Mouse (Mus musculus) spleen, postnatal 14 days (tissue): ENCODE data around the gene Ilf3.
A peak's percentile ranks its signal among the peaks of the same experiment; 100 is the strongest.
"Not testable (repeated sequence)": the region's sequence is repeated elsewhere in the genome, so short reads cannot be mapped to it uniquely, and the experiment has no call there.

ENCODE experiments used
- DNase-seq, 2 experiments: peaks; one replicate each; pipeline ENCODE4 v3.0.0; 2021 to 2022; ENCODE audit warnings: low spot score in 2 of 2

Gene Ilf3

DNA sequence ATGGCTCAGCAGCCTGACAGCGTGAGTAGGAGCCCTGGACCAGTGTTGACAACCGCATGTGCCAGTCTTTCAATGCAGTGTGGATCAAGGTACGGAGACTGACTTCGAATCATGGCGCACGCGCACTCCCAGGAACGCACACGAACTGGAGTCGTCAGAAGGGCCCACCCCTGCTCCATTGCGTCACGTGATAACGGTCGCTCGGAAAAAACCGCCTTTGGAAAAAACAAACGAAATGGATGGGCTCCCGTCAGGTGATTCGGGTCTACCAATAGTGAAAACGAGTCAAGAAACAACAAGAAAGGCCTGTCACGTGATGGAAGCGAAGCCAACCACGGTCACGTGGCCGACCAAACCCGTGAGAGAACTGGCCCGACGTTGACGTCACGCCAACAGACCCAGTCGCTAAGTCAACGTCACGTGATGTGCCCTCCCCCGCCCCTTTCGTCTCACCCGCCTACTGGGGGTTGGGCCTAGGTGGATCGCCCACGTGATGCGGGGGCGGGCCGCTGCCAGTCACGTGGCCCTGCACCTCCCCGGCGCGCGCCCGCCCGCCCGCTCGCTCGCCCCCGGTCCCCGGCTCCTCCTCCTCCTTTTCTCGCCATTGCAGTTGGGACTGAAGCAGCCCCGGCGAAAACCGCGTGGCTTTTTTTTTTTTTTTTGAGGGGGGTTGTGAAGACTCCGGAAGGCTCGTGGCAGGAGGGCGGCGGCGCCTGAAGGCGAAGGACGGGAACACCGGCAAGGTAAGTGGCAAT, at the start of gene Ilf3:
Gene Ilf3, plus strand, starts transcription at position 515 of the 755 bp plus-strand sequence.
- peak; percentile 97 to 99 for DNase-seq

DNA sequence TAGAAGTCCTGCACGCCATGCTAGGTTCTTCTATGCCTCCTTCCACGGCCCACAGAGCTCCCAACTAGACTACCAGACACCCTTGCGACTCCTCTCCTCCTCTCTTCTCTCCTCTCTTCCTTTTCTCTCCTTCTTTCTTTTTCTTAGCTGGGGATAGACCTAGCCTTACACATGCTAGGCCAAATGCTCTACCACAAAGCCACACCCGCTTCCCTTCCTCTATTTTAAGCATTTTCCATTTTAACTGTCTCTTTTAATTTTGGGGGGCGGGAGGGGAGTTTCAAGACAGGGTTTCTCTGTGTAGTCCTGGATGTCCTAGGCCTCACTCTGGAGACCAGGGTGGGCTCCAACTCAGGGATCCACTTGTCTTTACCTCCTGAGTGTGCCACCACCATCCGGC, 48.9 kb upstream of the Ilf3 start:
- no peak for DNase-seq

DNA sequence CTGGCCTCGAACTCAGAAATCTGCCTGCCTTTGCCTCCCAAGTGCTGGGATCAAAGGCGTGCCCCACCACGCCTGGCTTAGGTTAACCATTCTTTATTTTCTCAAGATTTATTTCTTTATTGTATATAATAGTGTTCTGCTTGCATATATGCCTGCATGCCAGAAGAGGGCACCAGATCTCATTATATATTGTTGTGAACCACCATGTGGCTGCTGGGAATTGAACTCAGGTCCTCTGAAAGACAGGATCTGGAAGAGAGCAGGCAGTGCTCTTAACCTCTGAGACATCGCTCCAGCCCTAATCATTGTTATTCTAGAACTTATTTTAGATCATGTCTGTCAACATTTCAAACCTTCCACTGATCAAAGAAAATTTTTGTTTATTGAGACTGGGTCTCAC, 48.2 kb upstream of the Ilf3 start:
- DNase-seq, result no peak

DNA sequence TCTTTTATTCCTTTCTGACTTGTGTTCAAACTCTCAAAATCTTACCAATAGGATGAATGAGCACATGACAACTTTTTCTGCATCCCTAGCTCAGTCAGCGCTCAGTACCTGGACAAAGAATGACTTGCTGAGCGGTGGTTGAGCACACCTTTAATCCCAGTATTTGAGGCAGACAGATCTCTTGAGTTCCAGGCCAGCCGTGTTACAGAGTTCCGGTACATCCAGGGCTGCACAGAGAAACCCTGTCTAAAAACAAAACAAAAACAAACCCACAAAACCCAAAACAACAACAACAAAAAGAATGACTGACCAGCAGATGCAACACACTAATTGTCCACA, 47.4 kb upstream of the Ilf3 start:
- DNase-seq, result no peak

DNA sequence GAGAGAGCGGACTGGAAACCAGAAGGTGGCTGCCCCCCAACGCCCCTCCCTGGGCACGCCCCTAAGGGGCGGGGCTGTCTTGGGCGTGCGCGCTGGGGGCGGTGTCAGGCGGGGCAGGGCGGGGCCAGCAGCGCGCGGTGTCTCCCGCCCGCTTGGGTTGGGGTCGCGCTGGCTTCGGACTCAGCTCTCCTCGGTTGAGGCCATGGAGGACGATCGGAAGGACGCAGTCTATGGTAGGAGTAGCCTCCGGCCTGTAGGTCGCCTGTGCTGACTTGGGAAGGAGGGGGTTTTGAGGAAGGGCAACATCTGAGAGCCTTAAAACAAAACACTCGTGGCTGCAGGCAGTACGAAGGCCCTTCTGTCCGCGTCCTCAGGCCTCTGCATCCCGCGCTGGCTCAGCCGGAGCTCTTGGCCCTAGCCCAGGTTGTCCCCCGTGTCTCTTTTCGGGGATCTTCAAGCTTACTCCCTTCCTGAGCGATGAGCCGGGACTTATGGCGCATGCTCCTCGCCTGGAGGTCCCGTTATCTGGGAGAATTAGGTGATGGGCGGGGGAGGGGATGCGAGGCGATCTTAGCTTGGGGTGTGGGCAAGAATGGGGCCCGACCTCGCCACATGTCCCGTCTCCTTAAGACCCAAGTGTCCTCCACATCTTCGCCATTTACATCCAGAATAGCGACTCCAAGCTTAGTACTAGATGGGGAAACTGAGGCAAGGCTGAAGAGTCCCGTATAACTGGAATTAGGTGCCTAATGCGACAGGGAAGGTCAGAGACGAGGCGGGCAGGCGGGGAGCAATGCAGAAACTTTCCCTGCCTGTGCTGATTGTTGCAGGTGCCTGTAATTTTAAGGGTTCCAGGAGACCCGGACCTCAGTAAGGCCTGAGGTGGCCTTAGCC, 46.8 kb upstream of the Ilf3 start, which contains the start of gene Slc44a2:
Gene Slc44a2, plus strand, starts transcription at position 80 of the 894 bp plus-strand sequence.
- DNase-seq, result peak; percentile 84 to 87

DNA sequence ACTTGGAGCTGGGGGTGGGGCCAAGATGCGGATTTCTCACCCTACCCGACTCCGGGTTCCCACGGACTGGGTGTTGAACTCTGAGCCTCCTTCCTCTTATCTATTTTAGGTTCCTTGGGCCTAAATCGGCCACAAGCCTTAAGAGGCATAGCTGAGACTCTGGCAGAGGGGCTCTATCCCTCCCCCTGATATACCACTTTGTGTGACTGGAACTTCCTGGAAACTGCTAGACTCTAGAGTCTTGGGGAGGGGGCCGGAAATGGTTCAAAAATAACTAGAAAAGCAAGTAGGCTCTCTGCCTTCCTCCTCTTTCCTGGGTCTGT, 46.2 kb upstream of the Ilf3 start:
- peak; percentile 42 to 59 for DNase-seq

DNA sequence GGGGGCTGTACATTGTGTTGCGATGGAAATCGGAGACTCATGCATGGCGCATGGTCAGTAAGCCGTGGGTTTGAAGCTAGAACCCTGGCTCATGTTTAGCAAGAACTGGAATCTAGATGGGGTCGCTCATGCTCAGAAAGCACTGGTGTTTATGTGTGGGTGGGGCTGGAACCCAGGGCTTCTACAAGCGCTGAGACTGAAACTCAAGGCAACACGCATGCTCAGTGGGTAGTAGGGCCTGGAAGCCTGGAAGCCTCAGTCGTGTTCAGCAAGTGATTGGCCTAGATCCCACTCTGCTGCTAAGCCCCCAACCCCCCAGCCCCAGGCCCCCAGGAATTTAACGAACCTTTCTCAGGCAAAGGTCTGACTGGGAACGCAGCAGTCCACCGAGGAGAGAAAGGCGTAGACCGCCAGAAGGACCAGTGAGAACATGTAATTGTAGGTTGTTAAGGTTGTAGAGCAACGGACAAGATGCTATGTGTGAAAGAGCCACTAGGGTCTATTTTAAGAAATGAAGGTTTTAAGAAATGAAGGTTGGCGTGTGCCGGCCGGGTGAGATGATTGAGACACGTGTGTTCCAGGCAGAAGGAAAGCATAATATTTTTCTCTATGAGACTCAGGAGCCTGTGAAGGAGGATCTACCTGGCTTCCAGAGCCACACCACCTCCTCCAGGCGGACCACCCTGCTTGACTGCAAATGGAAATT, 45.3 kb upstream of the Ilf3 start:
- no peak for DNase-seq

DNA sequence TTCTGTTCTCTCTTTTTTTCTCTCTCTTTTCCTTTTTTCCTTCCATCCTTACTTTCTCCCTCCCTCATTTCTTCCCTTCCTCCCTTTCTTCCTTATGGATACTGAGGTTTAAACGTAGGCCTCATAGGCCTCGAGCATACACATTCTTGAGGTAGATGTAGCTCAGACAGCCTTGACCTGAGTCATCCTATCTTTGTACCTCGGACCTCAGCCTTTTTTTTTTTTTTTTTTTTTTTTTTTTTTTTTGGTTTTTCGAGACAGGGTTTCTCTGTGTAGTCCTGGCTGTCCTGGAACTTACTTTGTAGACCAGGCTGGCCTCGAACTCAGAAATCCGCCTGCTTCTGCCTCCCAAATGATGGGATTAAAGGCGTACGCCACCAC, 44.8 kb upstream of the Ilf3 start:
- not testable (repeated sequence) for DNase-seq

DNA sequence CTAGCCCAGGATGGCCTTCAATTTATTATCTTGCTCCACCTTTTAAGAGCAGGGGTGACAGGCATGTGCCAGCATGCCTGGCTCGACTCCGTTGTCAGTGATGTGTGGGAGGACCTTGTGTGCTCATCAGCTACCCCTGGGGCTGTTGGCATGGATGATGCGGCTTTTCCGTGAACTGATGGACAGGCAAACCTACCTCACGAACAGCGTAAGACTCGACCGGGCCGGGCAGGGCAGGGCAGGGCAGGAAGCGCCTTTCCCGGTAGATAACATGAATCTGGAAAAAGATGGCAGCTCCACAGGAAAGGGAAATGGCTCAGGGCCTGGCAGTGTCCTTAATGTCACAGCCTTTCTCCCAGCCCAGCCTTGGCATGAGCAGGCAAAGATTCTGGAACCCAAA, 43.4 kb upstream of the Ilf3 start:
- no peak for DNase-seq

DNA sequence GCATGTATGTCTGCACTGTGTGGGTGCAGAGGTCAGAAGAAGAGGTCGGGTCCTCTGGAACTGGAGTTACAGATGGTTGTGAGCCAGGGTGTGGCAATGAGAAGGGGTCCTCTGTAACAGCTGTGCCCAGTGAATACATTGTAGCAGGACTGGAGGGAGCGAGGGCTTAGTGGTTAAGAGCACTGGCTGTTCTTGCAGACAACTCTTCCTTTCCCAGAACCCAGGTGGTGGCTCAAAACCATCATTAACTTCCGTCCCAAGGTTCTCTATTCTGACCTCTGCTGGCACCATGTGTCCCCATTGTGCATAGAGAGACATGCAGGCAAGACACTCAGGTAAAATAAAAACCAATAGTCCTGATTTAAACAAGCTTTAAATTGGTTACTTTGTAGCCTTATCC, 40.1 kb upstream of the Ilf3 start:
- no peak for DNase-seq

DNA sequence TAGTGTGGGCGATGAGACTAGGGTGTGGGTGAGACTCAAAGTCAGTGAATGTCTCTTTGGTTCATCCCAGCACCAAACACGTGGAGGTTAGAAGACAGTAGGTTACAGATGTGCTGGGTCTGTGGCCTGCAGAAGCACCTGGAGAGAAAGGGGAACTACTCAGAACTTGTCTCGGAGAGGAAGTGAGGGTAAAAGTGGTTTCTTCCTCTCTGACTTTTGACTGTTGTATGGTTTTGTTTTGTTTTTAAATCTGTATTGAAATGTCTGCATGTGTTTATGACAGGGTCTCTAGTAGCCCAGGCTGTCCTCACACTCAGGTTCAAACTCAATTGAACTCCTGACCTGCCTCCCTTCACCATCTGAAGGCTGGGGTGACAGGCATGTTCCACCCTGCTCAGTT, 39.6 kb upstream of the Ilf3 start:
- no peak for DNase-seq

DNA sequence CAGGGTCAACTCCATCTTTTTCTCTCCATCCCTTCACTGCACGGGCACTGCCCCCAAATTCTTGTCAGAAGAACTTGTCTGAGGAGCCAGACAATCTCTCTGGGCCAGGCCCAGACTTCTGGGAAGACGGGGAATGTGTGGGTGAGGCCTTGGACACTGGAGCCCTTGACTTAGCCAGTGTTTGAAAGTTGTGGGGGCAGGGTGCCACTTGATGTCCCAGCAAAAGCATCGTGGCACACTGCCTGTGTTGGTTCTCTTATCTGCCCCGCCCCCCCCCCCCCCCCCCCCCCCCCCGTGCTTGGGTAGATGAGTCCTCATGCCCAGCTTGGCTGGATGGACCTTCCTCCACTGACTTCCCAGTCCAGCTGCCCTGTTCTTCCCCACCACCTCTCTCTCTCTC, 38.6 kb upstream of the Ilf3 start:
- DNase-seq, result no peak

DNA sequence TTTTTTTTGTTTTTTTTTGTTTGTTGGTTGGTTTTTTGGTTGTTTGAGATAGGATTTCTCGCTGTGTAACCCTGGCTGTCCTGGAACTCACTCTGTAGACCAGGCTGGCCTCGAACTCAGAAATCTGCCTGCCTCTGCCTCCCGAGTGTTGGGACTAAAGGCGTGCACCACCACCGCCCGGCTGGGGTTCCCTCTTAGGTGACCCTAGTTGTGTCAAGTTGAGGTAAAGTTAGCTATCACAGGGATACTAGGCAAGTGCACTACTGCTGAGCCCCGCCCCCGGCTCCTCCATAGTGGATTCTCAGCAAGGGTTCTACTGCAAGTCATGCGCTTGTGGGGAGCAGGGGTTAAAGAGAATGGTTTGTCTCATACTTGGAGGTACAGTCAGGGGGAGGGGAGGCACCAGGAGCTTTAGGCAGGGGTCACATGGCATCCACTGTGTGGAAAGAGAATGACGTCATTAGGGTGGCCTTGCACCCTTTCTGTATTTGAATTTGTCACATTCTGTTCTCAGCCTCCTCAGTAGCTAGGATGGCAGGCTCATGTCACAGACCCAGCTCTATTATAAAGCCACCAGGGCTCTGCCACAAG, 37.9 kb upstream of the Ilf3 start:
- no peak for DNase-seq

DNA sequence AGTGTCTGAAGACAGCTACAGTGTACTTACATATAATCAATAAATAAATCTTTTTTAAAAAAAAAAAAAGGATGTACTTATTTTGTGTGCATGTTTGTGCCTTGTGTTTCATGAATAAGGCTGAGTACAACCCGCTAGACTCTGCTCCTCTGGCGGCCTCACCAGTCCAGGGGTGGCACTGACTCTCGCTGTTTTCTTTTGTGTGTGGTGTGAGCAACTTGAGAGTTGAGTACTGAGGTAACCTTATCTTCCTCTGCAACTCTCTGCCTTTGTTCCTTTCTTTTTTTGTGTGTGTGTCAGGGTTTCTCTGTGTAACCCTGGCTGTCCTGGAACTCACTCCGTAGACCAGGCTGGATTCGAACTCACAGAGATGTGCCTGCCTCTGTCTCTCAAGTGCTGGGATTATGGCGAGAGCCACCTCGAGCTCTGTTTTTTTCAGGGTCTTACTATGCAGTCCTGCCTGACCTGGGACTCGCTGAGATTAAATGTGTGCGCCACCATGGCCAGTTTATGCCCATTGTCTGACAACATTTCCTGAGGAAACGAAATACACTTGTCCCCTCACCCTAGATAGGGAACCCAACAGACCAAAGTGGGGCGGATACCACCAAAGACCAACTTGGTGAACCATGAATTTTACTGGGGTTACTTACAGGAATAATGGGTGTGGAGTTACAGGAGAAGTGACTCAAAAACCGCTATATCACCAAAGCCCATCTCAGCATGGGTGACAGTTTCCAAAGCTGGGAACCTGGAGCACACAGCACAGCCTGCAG, 36.1 kb upstream of the Ilf3 start:
- no peak for DNase-seq

DNA sequence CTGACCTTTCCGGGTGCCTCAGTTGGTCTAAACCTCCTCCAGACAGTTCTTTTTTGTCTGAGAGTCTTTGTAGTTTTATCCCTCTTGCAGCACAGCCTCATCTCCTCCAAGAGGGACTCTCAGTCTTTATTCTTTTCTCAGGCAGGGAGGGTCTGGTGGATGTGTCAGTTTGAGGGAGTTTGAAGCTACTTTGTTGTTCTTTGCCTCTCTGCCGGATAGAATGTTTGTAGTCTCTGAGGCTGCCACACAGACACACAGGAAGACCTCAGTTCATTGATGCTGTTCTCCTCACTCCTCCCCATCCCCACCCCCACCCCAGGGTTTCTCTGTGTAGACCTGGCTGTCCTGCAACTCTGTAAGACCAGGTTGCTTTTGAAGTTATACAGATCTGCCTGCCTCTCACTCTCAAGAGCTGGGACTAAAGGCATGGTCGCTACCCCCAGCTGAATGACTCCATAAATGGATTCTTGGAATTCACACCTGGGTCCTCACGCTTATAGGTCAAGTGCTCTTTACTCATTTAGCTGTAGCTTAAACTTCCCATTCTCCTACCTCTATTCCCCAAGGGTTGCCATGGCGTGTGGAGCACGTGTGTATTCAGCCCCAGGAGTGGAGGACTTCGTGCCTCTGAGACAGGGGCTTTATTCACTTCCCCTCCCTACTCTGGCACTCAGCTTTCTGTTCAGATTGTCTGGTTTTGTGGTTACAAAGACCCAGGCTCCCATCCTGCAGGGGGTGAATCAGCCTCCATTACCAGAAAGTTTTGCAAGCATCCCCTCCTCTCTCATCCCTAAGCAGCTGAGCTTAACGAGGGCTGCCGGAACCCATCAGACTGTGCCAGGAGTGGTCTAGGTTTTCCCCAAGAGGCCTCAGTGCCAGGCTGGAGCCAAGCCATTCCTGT, 35.3 kb upstream of the Ilf3 start:
- no peak for DNase-seq

DNA sequence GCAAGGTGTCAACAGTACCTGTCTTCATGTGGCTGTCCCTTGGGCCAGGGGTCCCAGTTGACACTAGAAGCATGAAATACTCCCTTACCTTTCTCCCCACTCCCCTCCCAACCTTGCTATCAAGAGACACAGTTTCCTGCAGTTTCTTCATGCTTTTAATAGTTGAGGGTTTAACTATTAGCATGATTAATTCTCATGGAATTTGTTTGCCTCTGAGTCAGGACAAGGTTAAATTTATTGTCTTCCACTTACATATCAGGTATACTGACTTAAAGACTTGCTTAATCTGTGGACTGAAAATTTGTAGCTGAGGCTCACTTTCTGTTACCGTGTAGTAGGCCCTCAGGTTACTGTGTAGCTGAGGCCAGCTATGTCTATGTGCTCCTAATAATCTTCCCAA, 34.1 kb upstream of the Ilf3 start:
- no peak for DNase-seq

DNA sequence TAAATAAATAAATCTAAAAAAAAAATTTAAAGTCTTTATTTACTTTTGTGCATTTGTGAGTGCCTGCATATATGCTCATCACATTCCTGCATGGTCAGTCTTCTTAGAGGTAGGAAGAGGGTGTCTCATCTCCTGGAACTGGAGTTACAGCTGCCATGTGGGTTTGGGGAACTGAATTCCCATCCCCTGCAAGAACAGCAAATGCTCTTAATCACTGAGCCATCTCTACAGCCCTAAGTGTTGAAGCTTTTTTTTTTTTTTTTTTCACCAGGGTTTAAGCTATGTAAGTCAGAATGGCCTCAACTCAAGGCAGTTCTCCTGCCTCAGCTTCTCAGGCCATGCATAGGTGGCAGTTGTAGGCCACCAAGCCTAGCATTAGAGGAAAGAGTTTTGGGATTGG, 32.9 kb upstream of the Ilf3 start:
- no peak for DNase-seq

DNA sequence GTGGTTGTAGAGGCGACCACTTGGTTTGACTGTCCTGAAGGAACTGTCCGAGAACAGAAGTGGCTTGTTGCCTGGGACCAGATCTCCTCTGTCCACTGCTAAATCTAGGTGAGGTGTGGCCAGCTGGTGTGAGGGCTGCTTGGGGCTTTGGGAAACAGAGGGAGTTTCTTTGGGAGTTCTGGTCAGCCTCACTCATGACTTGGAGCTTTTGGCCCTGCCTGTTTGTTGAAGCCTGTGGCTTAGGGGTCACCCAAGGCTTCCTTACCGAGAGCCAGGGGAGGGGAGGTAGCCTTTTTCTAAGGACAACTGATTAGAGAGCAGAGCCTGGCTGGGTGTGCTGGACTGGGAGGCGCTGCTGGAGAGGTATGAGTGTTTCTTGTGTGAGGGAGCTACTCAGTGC, 32.3 kb upstream of the Ilf3 start:
- no peak for DNase-seq

DNA sequence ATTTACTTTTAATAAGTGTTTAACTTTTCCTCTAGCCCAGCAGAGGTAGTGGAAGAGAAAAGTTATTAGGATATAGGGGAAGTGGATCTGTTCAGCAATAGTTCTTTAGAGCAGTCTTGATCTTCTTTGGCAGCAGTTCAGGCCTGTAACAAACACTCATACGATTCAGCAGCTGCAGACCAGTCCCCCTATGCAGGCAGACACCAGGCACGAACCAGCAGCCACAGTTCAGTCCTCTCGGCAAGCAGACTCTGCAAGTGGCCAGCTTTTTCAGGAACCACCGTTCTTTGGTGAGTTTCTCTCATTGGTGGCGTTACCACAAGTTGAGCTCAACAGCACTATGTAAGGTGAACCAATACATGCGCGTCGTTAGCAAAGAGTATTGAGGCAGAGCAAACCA, 31.2 kb upstream of the Ilf3 start:
- no peak for DNase-seq

DNA sequence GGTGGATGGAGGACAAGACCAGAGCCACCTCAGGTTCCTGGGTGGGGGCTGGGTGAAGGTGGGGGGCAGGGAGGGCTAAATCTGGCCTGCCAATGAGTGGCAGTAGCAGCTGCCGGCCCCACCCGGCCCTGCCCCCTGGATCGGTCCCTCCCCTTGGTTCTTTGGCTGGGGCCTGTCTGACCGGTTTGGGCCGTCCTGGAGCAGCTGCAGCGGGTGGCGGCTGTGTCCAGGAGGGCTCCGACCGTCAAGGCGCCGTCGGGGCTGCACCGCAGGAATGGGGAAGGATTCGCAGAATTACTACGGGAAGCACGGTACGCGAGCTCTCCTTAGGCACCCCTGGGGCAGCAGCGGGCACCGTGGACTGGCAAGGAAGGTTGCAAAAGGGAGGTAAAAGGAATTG, 30.0 kb upstream of the Ilf3 start:
- DNase-seq, result no peak

DNA sequence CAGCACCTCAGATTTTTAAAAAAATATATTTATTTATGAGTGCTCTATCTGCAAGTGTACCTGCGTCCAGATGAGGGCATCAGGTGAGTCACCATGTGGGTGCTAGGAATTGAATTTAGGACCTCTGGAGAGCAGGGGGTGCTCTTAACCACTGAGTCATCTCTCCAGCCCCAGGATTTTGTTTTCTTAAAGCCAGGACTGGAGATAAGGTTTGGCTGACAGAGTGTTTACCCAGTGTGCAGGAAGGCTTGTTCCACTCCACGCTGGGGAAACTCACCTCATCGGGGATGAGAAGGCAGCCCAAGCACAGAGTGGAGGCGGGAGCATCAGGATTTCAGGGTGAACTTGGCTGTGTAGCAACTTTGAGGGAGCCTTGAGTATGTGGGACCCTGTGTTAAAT, 27.3 kb upstream of the Ilf3 start:
- DNase-seq, result no peak
